Mouse (Mus musculus): ENCODE data around the gene Sorbs1. TPM values are rescaled to one million over a fixed set of nuclear protein-coding genes. Genes with fewer than 3 reads are reported as not detected.

Gene Sorbs1
- polyA plus RNA-seq, 1 experiment from 2014 or later: 45.0 TPM

- H3K36me3 ChIP-seq (ENCODE audit: control insufficient read depth, insufficient read depth, low read length): no peaks in the 10 kb centered on the region
- no peak for ATAC-seq (replicated peaks; ENCODE audit: low FRiP score)
- H3K9me3 ChIP-seq (ENCODE audit: control insufficient read depth, low read length): no peaks in the 10 kb centered on the region
- 82% methylated on average over 5 of the region's 5 CpGs for WGBS
- H3K4me2 ChIP-seq: peak overlapping the region; percentile 95; the same call in 1 of the 2 replicates
- H3K9ac ChIP-seq (ENCODE audit: low read depth, low read length): no peak overlapping the region
- H3K4me1 ChIP-seq (replicated peaks; ENCODE audit: control insufficient read depth, insufficient read depth, low read length): peaks cover 11% of the 10 kb centered on the region; the same call in 1 of the 2 replicates
- no peak overlapping the region for H3K4me3 ChIP-seq (ENCODE audit: low read depth, low read length)
- no peak overlapping the region for H3K27ac ChIP-seq (ENCODE audit: low read depth, low read length)
- no peak for DNase-seq (ENCODE audit: low spot score)
- peaks cover 17% of the 10 kb centered on the region; the same call in 1 of the 2 replicates for H3K27me3 ChIP-seq (replicated peaks; ENCODE audit: control insufficient read depth, insufficient read depth, low read length)
These were observed 244.1 kb downstream of the Sorbs1 start for GRCm38 (mm10) chr19:40269526-40269925.

- Histone ChIP-seq H3K27me3 (replicated peaks; ENCODE audit: control insufficient read depth, insufficient read depth, low read length) (peaks cover 17% of the 10 kb centered on the region; the same call in 1 of the 2 replicates), H3K4me3 (ENCODE audit: low read depth, low read length) (no peak overlapping the region), H3K27ac (ENCODE audit: low read depth, low read length) (no peak overlapping the region), H3K4me1 (replicated peaks; ENCODE audit: control insufficient read depth, insufficient read depth, low read length) (peaks cover 11% of the 10 kb centered on the region; the same call in 1 of the 2 replicates), H3K4me2 (no peak overlapping the region), H3K36me3 (ENCODE audit: control insufficient read depth, insufficient read depth, low read length) (0 out of 2 replicates have a peak, but pooled peaks cover 2% of the 10 kb centered on the region), H3K9ac (ENCODE audit: low read depth, low read length) (no peak overlapping the region), H3K9me3 (ENCODE audit: control insufficient read depth, low read length) (no peaks in the 10 kb centered on the region)
- ATAC-seq (replicated peaks; ENCODE audit: low FRiP score) (no peak), DNase-seq (ENCODE audit: low spot score) (no peak)
- WGBS: 77% methylated on average over 3 of the region's 3 CpGs
These were observed 245.1 kb downstream of the Sorbs1 start for GRCm38 (mm10) chr19:40268493-40268892.

- peaks cover 9% of the 10 kb centered on the region; the same call in 1 of the 2 replicates for H3K27me3 ChIP-seq (replicated peaks; ENCODE audit: control insufficient read depth, insufficient read depth, low read length)
- no peaks in the 10 kb centered on the region for H3K9me3 ChIP-seq (ENCODE audit: control insufficient read depth, low read length)
- H3K4me2 ChIP-seq: 0 out of 2 replicates have a peak overlapping the region, but pooled peaks have one; percentile 22
- 78% methylated on average over 1 of the region's 1 CpGs for WGBS
- peaks cover 11% of the 10 kb centered on the region; the same call in 1 of the 2 replicates for H3K4me1 ChIP-seq (replicated peaks; ENCODE audit: control insufficient read depth, insufficient read depth, low read length)
- peak overlapping the region; percentile 22; the same call in 1 of the 2 replicates for H3K27ac ChIP-seq (ENCODE audit: low read depth, low read length)
- no peak overlapping the region for H3K4me3 ChIP-seq (ENCODE audit: low read depth, low read length)
- no peak for DNase-seq (ENCODE audit: low spot score)
- ATAC-seq (replicated peaks; ENCODE audit: low FRiP score): no peak
- 0 out of 2 replicates have a peak, but pooled peaks cover 2% of the 10 kb centered on the region for H3K36me3 ChIP-seq (ENCODE audit: control insufficient read depth, insufficient read depth, low read length)
- peak overlapping the region; percentile 31; the same call in 1 of the 2 replicates for H3K9ac ChIP-seq (ENCODE audit: low read depth, low read length)
These were observed 246.2 kb downstream of the Sorbs1 start for GRCm38 (mm10) chr19:40267380-40267779.

- no peak overlapping the region for H3K9ac ChIP-seq (ENCODE audit: low read depth, low read length)
- peaks cover 13% of the 10 kb centered on the region for H3K4me1 ChIP-seq (replicated peaks; ENCODE audit: control insufficient read depth, insufficient read depth, low read length)
- H3K9me3 ChIP-seq (ENCODE audit: control insufficient read depth, low read length): no peaks in the 10 kb centered on the region
- ATAC-seq (replicated peaks; ENCODE audit: low FRiP score) (no peak), DNase-seq (ENCODE audit: low spot score) (no peak)
- H3K27me3 ChIP-seq (replicated peaks; ENCODE audit: control insufficient read depth, insufficient read depth, low read length): no peaks in the 10 kb centered on the region
- WGBS: 83% methylated on average over 1 of the region's 1 CpGs
- H3K36me3 ChIP-seq (ENCODE audit: control insufficient read depth, insufficient read depth, low read length): 0 out of 2 replicates have a peak, but pooled peaks cover 2% of the 10 kb centered on the region
- H3K4me2 ChIP-seq: no peak overlapping the region
- H3K27ac ChIP-seq (ENCODE audit: low read depth, low read length): no peak overlapping the region
- no peak overlapping the region for H3K4me3 ChIP-seq (ENCODE audit: low read depth, low read length)
These were observed 254.1 kb downstream of the Sorbs1 start for GRCm38 (mm10) chr19:40259485-40259884.

GRCm38 (mm10) chr19:40257396-40257795 lies 256.2 kb downstream of the Sorbs1 start:
- H3K4me3 ChIP-seq (ENCODE audit: low read depth, low read length): no peak overlapping the region
- H3K36me3 ChIP-seq (ENCODE audit: control insufficient read depth, insufficient read depth, low read length): no peaks in the 10 kb centered on the region
- no peak overlapping the region for H3K4me2 ChIP-seq
- ATAC-seq (replicated peaks; ENCODE audit: low FRiP score) (no peak), DNase-seq (ENCODE audit: low spot score) (no peak)
- 34% methylated on average over 4 of the region's 4 CpGs for WGBS
- H3K9me3 ChIP-seq (ENCODE audit: control insufficient read depth, low read length): no peaks in the 10 kb centered on the region
- no peak overlapping the region for H3K9ac ChIP-seq (ENCODE audit: low read depth, low read length)
- peaks cover 13% of the 10 kb centered on the region for H3K4me1 ChIP-seq (replicated peaks; ENCODE audit: control insufficient read depth, insufficient read depth, low read length)
- H3K27ac ChIP-seq (ENCODE audit: low read depth, low read length): no peak overlapping the region
- H3K27me3 ChIP-seq (replicated peaks; ENCODE audit: control insufficient read depth, insufficient read depth, low read length): no peaks in the 10 kb centered on the region

- Histone ChIP-seq H3K4me3 (ENCODE audit: low read depth, low read length) (no peak overlapping the region), H3K36me3 (ENCODE audit: control insufficient read depth, insufficient read depth, low read length) (no peaks in the 10 kb centered on the region), H3K27ac (ENCODE audit: low read depth, low read length) (no peak overlapping the region), H3K4me1 (replicated peaks; ENCODE audit: control insufficient read depth, insufficient read depth, low read length) (peaks cover 13% of the 10 kb centered on the region), H3K9me3 (ENCODE audit: control insufficient read depth, low read length) (no peaks in the 10 kb centered on the region), H3K9ac (ENCODE audit: low read depth, low read length) (no peak overlapping the region), H3K27me3 (replicated peaks; ENCODE audit: control insufficient read depth, insufficient read depth, low read length) (no peaks in the 10 kb centered on the region), H3K4me2 (no peak overlapping the region)
- ATAC-seq (replicated peaks; ENCODE audit: low FRiP score) (no peak), DNase-seq (ENCODE audit: low spot score) (no peak)
- 55% methylated on average over 2 of the region's 2 CpGs for WGBS
These were observed 257.1 kb downstream of the Sorbs1 start for GRCm38 (mm10) chr19:40256376-40257050.

GRCm38 (mm10) chr19:40255561-40255960 lies 258.0 kb downstream of the Sorbs1 start:
- 81% methylated on average over 1 of the region's 1 CpGs for WGBS

GRCm38 (mm10) chr19:40254741-40255140 lies 258.8 kb downstream of the Sorbs1 start:
- Histone ChIP-seq H3K9ac (ENCODE audit: low read depth, low read length) (no peak overlapping the region), H3K4me2 (no peak overlapping the region), H3K9me3 (ENCODE audit: control insufficient read depth, low read length) (no peaks in the 10 kb centered on the region), H3K36me3 (ENCODE audit: control insufficient read depth, insufficient read depth, low read length) (no peaks in the 10 kb centered on the region), H3K4me1 (replicated peaks; ENCODE audit: control insufficient read depth, insufficient read depth, low read length) (peaks cover 9% of the 10 kb centered on the region), H3K27ac (ENCODE audit: low read depth, low read length) (no peak overlapping the region), H3K27me3 (replicated peaks; ENCODE audit: control insufficient read depth, insufficient read depth, low read length) (no peaks in the 10 kb centered on the region), H3K4me3 (ENCODE audit: low read depth, low read length) (no peak overlapping the region)
- DNase-seq (ENCODE audit: low spot score): no peak
- whole genome bisulfite sequencing: 82% methylated on average over 3 of the region's 3 CpGs
- no peak for ATAC-seq (replicated peaks; ENCODE audit: low FRiP score)

More at GRCm38 (mm10) chr19:40255561-40255960, 258.0 kb downstream of the Sorbs1 start:
- Histone ChIP-seq H3K27me3 (replicated peaks; ENCODE audit: control insufficient read depth, insufficient read depth, low read length) (no peaks in the 10 kb centered on the region), H3K4me1 (replicated peaks; ENCODE audit: control insufficient read depth, insufficient read depth, low read length) (peaks cover 11% of the 10 kb centered on the region), H3K9me3 (ENCODE audit: control insufficient read depth, low read length) (no peaks in the 10 kb centered on the region), H3K36me3 (ENCODE audit: control insufficient read depth, insufficient read depth, low read length) (no peaks in the 10 kb centered on the region), H3K27ac (ENCODE audit: low read depth, low read length) (no peak overlapping the region), H3K9ac (ENCODE audit: low read depth, low read length) (no peak overlapping the region), H3K4me2 (no peak overlapping the region), H3K4me3 (ENCODE audit: low read depth, low read length) (no peak overlapping the region)
- DNase-seq (ENCODE audit: low spot score) (no peak), ATAC-seq (replicated peaks; ENCODE audit: low FRiP score) (no peak)

GRCm38 (mm10) chr19:40253768-40254167 lies 259.8 kb downstream of the Sorbs1 start:
- WGBS: 60% methylated on average over 13 of the region's 13 CpGs
- H3K4me3 ChIP-seq (ENCODE audit: low read depth, low read length): no peak overlapping the region
- DNase-seq (ENCODE audit: low spot score): no peak
- no peak overlapping the region for H3K9ac ChIP-seq (ENCODE audit: low read depth, low read length)
- no peak overlapping the region for H3K4me2 ChIP-seq
- H3K4me1 ChIP-seq (replicated peaks; ENCODE audit: control insufficient read depth, insufficient read depth, low read length): peaks cover 9% of the 10 kb centered on the region
- H3K27me3 ChIP-seq (replicated peaks; ENCODE audit: control insufficient read depth, insufficient read depth, low read length): no peaks in the 10 kb centered on the region
- ATAC-seq (replicated peaks; ENCODE audit: low FRiP score): no peak
- no peaks in the 10 kb centered on the region for H3K9me3 ChIP-seq (ENCODE audit: control insufficient read depth, low read length)
- no peak overlapping the region for H3K27ac ChIP-seq (ENCODE audit: low read depth, low read length)
- H3K36me3 ChIP-seq (ENCODE audit: control insufficient read depth, insufficient read depth, low read length): no peaks in the 10 kb centered on the region
